Mouse (Mus musculus) large intestine, adult 2 months (tissue): Measurements from ENCODE around the gene Ubr1. TPM values are rescaled to one million over a fixed set of nuclear protein-coding genes. Genes with fewer than 3 reads are reported as not detected.

Experiments
- DNase-seq: peaks from one replicate; pipeline ENCODE4 v3.0.0-alpha.2; 2012; ENCODE audit warnings: low read depth, low spot score
- WGBS: fragments of 180-500 bp; shearing (Covaris S2); methylation state at CpG from one replicate; pipeline ENCODE4 v1.1.7; 2018; 5-methylcytosine and 5-hydroxymethylcytosine counted together
- polyA plus RNA-seq: library from polyadenylated mRNA; depleted of rRNA; stranded (reverse); fragments of >200 nt; gene quantifications from 2 replicates; pipeline ENCODE4 v1.2.3, GENCODE M21; 2012; rRNA removed

Ubr1 gene
- polyA plus RNA-seq, 1 experiment: 5.7 TPM

GRCm38 (mm10) chr2:120867336-120867735 is 103.2 kb downstream of the Ubr1 start:
- 71% methylated on average over 5 of the region's 5 CpGs for WGBS
- DNase-seq: no peak

DNA sequence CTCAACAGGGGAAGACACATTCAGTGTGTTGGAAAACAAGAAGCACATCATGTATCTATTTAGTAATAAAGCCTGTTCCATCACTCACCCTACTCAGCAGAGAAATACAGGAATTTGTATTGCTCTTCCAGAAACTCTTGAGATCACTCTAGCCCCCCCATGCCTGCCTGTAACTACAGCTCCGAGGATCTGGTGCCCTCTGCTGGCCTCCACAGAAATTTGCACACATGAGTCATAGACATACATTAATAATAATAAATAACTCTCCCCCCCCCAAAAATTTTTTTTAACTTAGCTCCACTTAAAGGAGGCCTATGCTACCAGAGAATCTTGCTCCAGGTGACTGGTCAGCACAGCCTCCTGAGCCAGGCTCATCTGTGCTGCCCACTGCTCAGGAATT is 104.0 kb downstream of the Ubr1 start:
- WGBS: 12% methylated on average over 1 of the region's 1 CpGs
- no peak for DNase-seq

GRCm38 (mm10) chr2:120863389-120863788 is 107.1 kb downstream of the Ubr1 start:
- 96% methylated on average over 1 of the region's 1 CpGs for WGBS
- DNase-seq: no peak

DNA sequence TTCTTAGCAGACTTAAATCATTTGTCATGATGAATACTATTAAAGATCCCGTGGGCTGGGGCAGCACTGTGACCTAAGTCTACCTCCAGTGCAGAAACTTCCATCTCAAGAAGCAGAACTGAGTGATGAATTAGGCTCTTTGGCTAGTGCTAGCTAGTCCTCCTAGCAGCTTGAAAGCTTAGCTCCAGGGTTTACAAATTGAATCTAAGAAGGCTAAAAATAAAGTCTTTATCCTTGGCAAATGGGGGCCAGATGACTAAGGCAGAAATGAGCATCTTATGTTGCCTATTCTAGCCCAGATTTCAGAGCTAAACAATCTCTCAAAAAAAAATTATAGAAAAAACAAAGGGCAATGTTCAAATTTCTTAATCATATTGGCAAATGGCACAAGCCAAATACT is 109.8 kb downstream of the Ubr1 start:
- no peak for DNase-seq
- 61% methylated on average over 1 of the region's 1 CpGs for WGBS

GRCm38 (mm10) chr2:120858131-120858530 is 112.4 kb downstream of the Ubr1 start:
- no peak for DNase-seq
- 82% methylated on average over 3 of the region's 3 CpGs for WGBS

- no peak for DNase-seq
- 47% methylated on average over 3 of the region's 3 CpGs for WGBS
These were observed 117.4 kb downstream of the Ubr1 start for GRCm38 (mm10) chr2:120853151-120853550.

DNA sequence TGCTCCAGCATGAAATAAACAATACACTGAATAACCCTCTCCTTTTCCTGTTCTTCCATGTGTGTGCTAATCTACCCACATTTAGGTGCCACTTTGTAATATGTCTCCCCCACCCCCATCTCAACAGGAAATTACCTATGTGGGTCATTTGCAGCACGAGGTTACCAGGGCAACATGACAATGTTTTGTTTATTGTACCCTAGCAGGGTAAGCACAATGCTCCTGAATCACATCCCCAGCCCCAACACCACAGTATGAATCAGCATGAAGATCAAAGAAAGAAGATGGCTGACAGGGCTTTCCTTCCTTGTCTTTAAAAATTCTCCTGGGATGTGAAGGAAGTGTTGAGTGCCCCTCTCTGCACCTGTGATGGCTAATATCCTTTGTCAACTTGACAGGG is 117.9 kb downstream of the Ubr1 start:
- DNase-seq: no peak
- 3% methylated on average over 1 of the region's 1 CpGs for WGBS

DNA sequence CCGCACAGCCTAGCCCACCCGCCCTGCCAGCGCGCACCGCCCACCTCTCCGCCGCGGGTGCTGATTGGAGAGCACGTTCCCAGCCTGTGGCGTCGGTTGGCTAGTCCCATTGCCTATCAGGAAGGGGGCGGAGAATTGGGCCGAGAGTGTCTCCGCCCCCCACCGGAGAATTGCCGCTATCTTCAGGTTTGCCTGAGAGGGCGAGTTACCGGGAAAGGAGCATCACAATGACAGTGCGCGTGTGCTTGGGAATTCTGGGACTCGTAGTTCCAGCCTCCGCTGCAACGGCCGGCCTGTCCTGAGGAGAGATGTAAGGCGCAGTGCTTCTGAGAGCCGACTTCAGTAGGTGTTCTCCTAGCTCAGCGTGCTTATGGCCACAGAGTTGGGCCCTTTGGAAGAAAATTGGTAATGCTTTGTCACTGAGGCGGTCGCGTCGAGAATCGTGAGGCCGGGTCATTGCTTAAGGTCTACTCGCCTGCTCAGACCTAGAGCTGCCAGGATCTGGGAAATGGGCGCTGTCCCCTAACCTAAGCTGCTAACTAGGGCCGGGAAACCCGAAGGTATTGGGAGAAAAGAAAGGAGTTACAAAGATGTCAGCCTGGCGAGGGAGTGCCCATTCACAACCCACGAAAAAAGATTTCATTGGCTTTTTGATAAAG is 120.0 kb downstream of the Ubr1 start, which contains the start of gene Ttbk2:
Gene Ttbk2 (minus strand): TSS at position 181 of the 659 bp plus-strand sequence.
- WGBS: 2% methylated on average over 39 of the region's 39 CpGs
- peak; percentile 90 for DNase-seq

- 1% methylated on average over 70 of the region's 71 CpGs for WGBS
- DNase-seq: no peak
These were observed 120.8 kb downstream of the Ubr1 start, which contains the start of gene Cdan1 for GRCm38 (mm10) chr2:120849449-120850423. Gene Cdan1 (minus strand): TSS chr2:120850128.

DNA sequence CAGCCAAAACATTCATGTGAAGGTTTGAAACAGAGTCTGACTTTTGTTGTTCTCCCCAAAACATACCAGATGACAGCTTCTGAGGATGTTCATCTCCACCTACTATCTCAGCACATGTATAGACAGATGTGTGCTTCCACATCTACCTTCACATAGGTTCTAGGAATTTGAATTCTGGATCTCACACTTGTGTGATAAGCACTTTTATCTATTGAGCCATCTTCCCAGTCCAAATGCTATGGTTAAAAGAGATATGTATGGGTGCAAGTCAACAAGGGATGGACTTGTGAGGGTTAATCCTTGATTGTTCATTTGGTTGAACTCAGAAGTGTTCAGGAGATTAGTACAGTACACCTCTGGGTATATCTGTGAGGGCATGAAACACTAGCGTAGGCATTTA is 125.2 kb downstream of the Ubr1 start:
- 100% methylated on average over 1 of the region's 1 CpGs for WGBS
- DNase-seq: no peak

- DNase-seq: no peak
- WGBS: 68% methylated on average over 4 of the region's 4 CpGs
These were observed 126.5 kb downstream of the Ubr1 start for GRCm38 (mm10) chr2:120843990-120844389.

DNA sequence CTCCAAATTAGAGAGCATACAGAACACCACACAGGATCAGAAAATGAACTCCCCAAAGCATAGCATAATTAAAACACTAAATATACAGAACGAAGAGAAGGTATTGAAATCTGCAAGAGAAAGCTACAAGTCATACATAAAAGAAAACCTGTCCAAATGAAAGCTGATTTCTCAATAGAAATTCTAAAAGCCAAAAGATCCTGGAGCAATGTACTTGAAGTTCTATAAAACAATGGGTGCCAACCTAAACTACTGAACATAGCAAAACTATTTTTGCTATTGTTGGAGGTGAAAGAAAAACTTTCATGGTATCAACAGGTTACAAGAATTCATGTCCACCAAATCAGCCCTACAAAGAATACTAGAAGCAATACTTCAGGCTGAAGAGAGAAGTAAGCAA is 129.3 kb downstream of the Ubr1 start:
- WGBS: 94% methylated on average over 1 of the region's 1 CpGs
- no peak for DNase-seq

- 95% methylated on average over 4 of the region's 4 CpGs for WGBS
- DNase-seq: no peak
These were observed 135.3 kb downstream of the Ubr1 start for GRCm38 (mm10) chr2:120835167-120835566.

DNA sequence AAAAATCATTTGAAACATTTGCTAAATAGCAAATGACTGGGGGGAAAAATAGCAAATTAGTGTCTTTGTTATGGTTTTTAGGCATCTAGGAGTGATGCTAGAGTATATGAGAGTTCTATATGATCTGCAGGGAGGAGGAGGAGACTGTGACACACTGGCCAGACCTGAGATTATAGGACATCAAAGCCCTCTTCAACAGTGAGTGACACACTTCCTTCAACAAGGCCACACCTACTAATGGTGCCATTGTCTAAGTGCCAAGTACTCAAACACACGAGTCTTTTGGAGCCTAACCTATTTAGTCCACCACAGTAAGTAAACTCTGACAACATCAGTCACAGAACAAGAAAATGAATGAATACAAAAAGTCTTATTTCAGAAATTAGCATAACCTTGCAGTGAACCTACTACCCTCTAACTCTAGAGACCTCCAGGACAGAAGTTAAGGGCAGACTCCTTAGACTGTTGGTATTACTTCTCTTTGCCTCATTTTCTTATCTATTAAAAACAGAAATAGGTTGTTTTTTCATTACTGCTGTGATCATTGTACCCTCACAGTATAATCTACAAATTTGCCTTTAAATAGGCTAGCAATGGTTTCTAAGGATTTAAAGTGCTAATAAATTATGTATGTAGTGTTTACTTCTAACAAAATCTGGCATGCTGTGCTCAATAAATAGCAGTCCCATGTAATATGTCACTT is 143.4 kb downstream of the Ubr1 start:
- 7% methylated on average over 1 of the region's 1 CpGs for WGBS
- DNase-seq: no peak

Other genes starting within 250 kb of the Ubr1 start
- gene Cdan1, start 120.6 kb downstream of the Ubr1 start, polyA plus RNA-seq: 9.2 and 18.0 TPM in 2 replicates
- gene Ttbk2, start 120.1 kb downstream of the Ubr1 start, polyA plus RNA-seq: 0.58 and 1.3 TPM in 2 replicates
- gene Tmem62, start 6.3 kb upstream of the Ubr1 start, polyA plus RNA-seq: 6.3 and 6.9 TPM in 2 replicates
- gene Ccndbp1, start 37.7 kb upstream of the Ubr1 start, polyA plus RNA-seq: 24.1 and 26.4 TPM in 2 replicates
- 1.2 and 1.5 TPM in 2 replicates for gene Epb42, start 66.4 kb upstream of the Ubr1 start, polyA plus RNA-seq
- gene Tgm5, start 115.1 kb upstream of the Ubr1 start, polyA plus RNA-seq: 0.55 and 0.64 TPM in 2 replicates
- not detected in 2 replicates for gene Tgm7, start 139.1 kb upstream of the Ubr1 start, polyA plus RNA-seq
- 2.2 and 2.9 TPM in 2 replicates for gene Adal, start 169.7 kb upstream of the Ubr1 start, polyA plus RNA-seq
- 8.6 and 9.3 TPM in 2 replicates for gene Lcmt2, start 169.9 kb upstream of the Ubr1 start, polyA plus RNA-seq
- gene Tubgcp4, start 199.9 kb upstream of the Ubr1 start, polyA plus RNA-seq: 13.4 and 27.9 TPM in 2 replicates
- 2.4 and 4.6 TPM in 2 replicates for gene Zscan29, start 200.4 kb upstream of the Ubr1 start, polyA plus RNA-seq